Mouse (Mus musculus) neutrophil, adult 5-6 weeks (primary cell): ENCODE results near the gene Trpc3. TPM values are rescaled to one million over a fixed set of nuclear protein-coding genes. Genes with fewer than 3 reads are reported as not detected.
"Not testable (repeated sequence)": the region's sequence is repeated elsewhere in the genome, so short reads cannot be mapped to it uniquely, and the experiment has no call there.

ENCODE experiments used
- ATAC-seq: fragments of 151-379, 151-347 bp; 2 replicates; pipeline ENCODE4 v1.8.0; 2017; ENCODE audit warnings: mild to moderate bottlenecking, moderate TSS enrichment; ENCODE audit not compliant: insufficient number of reproducible peaks, poor library complexity, low FRiP score, severe bottlenecking; ENCODE audit errors: extremely low read depth
- total RNA-seq: library from RNA; stranded (forward); fragments of 200-1000 nt; gene quantifications from 2 replicates; pipeline ENCODE4 v1.2.3, GENCODE M21; 2017

Trpc3 gene
- total RNA-seq = 0.23 TPM in 1 of 2 replicates, not detected in the other

DNA sequence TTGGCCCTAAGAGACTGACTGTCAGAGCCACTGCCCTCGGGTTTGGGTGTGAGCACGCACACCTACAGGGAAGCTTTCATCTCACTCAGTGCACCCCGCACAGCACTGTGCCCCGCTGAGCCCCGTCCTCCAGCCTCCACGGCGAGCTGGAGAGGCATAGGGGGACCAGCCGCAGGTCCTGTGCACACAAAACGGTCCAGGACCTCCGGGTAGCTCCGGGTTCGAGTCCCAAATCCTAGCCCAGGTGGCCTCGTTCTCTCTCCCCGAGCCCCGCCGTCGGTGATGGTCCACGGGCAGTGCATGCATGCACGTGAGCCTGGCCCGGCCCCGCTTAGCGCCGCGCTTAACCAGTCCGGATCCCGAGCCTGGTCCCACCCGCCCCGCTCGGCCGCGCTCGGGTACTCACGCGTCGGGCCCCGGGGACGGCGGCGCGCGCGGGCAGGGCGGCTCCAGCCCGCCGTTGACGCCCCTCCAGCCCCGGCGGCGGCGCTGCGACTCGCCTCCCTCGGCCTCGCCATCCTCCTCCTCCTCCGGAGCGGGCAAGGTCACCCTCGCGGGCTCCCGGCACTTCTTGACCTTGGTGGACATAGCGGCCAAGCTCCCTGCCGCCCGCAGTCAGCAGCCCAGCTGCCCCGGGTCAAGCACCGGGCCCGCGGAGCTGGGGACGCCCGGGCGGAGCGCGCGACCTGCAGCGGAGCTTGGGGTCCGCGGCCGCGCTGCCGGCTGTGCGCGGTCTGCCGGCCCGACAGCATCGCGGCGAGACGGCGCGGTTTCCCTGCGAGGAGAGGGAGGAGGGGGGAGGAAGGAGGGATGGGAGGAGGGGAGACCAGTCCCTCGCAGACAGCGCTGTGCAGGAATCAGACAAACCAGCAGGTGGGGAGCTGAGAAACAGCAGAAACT lies at the start of gene Trpc3:
Trpc3 (minus strand) TSS at position 776 of the 900 bp plus-strand sequence.
- no peak for ATAC-seq

- no peak for ATAC-seq
These were observed 48.1 kb upstream of the Trpc3 start for GRCm38 (mm10) chr3:36738071-36738470.

GRCm38 (mm10) chr3:36733075-36733474 lies 43.1 kb upstream of the Trpc3 start:
- no peak for ATAC-seq

- no peak for ATAC-seq
These were observed 36.6 kb upstream of the Trpc3 start for GRCm38 (mm10) chr3:36726545-36726944.

DNA sequence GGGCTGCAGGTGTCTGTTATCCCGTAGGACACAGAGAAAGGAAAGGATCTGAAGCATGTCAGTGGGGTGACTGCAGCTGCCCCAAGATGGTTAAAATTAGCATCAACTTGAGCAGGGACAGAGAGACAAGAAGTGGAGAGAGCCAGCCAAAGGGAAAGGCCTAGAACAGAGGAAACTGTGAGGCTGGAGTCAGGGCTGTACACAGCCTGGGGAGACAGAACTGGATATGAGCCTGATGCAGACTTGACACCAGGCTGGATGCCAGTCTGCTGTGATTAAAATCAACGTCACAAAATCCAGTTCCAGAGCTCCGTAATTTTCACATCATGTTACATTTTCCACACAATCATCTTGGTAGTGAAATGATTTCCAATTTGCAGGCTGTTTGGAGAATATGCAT lies 31.9 kb upstream of the Trpc3 start:
- no peak for ATAC-seq

DNA sequence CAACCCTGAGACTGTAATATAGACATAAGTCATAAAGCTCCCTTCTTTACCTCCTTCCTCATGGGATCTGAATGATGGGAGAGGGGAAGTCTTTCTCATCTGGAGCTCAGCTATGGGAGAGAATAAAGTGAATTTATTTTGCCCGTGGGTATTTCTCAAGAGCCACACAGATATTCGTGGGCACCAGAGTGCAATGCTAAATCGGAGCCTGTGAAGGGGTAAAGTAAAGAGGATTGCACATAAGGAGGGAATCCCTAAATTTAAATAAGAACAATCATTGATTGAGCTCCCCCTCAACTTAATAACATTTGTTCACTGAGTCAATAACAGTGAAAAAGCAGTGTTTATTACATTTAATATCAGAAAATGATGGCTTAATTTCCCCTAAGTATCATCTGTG lies 19.6 kb upstream of the Trpc3 start:
- no peak for ATAC-seq

DNA sequence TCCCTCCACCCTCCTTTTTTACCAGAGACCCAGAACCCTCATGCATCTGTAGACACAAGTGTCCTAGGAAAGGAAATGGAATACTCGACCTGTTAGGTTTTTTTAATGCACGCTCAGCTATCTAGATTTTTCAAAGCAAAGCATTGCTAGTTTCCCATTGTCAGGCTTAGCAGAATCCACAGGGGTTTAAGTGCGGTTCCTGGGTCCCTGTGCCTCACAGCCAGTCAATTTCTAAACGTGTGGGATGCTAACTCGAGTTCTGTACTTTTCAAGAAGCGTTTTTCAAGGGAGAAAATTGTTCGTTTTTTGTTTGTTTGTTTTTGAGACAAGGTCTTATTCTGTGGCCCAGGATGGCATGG lies 304 bp upstream of the Trpc3 start:
- ATAC-seq = no peak

GRCm38 (mm10) chr3:36688874-36689273 lies 1.1 kb downstream of the Trpc3 start:
- no peak for ATAC-seq

GRCm38 (mm10) chr3:36675822-36676221 lies 14.1 kb downstream of the Trpc3 start:
- no peak for ATAC-seq

GRCm38 (mm10) chr3:36667814-36668213 lies 22.2 kb downstream of the Trpc3 start:
- no peak for ATAC-seq

DNA sequence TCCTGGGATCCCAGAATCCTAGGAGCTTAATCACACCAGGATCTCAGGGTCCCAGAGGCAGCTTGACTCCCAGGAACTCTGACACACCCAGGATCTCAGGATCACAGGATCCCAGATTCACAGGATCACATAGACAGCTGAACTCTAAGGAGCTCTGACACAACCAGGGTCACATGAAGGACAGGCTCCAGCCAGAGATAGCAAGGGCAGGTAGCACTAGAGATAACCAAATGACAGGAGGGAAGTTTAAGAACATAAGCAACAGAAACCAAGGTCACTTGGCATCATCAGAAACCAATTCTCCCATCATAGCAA lies 44.8 kb downstream of the Trpc3 start:
- ATAC-seq = not testable (repeated sequence)

GRCm38 (mm10) chr3:36644554-36645244 lies 45.3 kb downstream of the Trpc3 start:
- no peak for ATAC-seq

DNA sequence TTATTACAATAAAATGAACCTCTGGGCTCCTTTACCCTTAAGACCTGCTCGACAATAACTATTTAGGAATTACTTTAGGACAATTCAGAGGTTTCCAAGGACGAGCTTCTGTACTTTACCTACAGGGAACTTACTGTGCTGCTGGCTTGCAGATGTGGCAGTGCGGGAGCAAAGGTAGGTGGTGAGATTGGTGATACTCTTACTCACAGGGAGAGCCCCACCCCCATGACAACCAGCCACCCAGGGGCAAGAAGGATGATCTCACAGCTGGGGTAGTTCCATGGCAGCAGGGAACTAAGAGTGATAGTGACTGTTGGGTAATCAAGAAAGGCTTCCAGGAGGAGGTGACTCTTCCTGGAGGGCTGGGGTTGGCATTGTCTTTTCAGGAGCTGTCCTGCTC lies 46.6 kb downstream of the Trpc3 start:
- ATAC-seq = no peak

- no peak for ATAC-seq
These were observed 47.2 kb downstream of the Trpc3 start for GRCm38 (mm10) chr3:36642736-36643135.

- no peak for ATAC-seq
These were observed 49.2 kb downstream of the Trpc3 start for GRCm38 (mm10) chr3:36640787-36641186.

DNA sequence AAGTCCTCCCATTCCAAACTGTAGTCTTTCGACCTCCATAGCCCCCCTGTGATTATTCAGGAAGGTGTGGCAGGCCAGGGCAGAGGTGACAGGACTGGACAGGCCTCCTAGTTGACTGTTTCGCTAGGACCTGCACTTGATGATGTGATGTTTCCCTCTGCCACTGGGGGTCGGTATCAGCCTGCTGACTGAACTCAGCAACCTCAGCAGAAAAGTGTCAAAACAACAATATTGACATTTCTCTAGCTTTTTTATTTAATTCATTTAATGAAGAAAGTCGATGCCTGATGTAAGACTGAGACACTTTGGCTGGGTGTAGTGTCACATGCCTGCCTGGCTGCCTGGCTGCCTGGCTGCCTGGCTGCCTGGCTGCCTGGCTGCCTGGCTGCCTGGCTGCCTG lies 54.5 kb downstream of the Trpc3 start:
- ATAC-seq = no peak

DNA sequence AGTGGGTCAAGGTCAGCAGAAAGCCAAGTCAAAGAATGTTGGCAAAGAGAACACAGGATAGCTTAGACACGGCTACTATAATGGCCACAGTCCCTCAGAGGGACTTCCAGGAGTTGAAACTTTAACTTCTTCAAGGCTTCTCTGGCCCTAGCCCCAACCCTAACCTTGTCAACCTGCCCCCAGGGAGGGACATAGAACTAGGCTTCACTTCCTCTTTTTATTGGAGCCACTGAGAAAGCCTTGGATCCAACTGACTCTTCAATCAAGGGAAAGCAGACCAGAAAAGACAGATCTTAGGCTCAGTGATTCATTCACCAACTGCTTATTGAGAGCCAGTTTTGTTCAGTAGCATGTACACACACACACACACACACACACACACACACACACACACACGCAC lies 63.2 kb downstream of the Trpc3 start:
- ATAC-seq = no peak

- no peak for ATAC-seq
These were observed 71.8 kb downstream of the Trpc3 start for GRCm38 (mm10) chr3:36618181-36618580.

DNA sequence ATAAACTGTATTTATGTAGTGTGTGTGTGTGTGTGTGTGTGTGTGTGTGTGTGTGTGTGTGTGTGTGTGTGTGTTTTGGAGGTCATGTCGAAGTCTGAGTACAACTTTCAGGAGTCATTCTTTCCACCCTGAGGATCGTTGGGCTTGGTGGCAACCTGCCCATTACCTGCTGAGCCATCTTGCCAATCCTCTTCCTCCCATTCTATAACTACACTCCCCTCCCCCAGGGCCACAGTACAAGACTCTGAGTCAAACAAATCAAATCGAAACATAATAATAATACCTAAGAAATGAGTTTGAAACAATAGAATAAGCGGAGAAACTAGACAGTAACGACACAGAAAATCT lies 76.1 kb downstream of the Trpc3 start:
- no peak for ATAC-seq

DNA sequence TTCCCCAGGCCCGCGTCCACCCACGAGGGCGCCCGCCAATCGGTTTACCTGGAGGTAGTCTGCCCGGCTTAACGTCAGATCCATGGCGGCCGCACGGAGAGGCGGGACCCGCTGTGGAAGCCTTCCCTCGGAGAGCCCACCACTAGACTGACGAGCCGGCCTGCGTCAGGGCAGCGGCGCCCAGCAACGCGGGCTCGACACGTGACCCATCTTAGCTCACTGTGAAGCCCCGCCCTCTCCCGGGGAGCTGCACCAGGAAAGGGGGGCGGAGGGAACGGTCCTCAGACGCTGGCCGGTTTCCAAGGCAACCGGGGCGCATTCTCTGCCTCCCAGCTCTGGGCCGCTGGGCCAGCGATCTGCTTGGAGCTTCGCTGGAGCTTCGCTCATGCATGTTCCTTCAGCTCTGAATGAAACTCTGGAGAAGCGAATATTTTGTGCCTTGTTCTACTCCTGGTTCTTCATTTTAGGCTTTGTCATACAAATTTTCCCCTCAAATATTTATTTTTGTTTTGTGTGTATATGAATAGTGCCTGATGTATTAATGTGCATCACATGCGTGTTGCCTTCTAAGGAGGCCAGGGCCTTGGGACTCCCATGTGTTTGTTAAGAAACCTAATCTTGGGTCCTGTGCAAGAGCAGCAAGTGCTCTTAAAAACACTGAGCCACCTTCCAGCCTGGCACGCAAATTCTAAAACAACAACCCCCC lies 76.6 kb downstream of the Trpc3 start, which contains the start of gene Bbs7:
Bbs7 (minus strand) TSS at position 276 of the 706 bp plus-strand sequence.
- 0 out of 2 replicates have a peak, but pooled peaks have one; percentile 44 for ATAC-seq
